Mouse (Mus musculus) megakaryocyte, adult 5-6 weeks (primary cell): ENCODE data around the gene Sh3glb1. TPM values are rescaled to one million over a fixed set of nuclear protein-coding genes. Genes with fewer than 3 reads are reported as not detected.
"Not testable (repeated sequence)": the region's sequence is repeated elsewhere in the genome, so short reads cannot be mapped to it uniquely, and the experiment has no call there.

Experiments
- ATAC-seq: 2 replicates; pipeline ENCODE4 v1.8.0; 2016; ENCODE audit warnings: mild to moderate bottlenecking, inconsistent platforms; ENCODE audit not compliant: poor library complexity, severe bottlenecking
- total RNA-seq, 2 experiments: library from RNA; stranded (forward) in 1 of 2; stranded (reverse) in 1 of 2; fragments of 153-499, 151-499 nt in 1 of 2; fragments of 221-1000, 200-1000 nt in 1 of 2; gene quantifications; 2 replicates each; pipeline versions ENCODE4 v1.2.3 to v1.2.4; 2015 to 2017

Sh3glb1 gene
- 255 and 267 TPM in 2 replicates for total RNA-seq (2015)
- total RNA-seq (2017), result 110 TPM in 2 replicates

DNA sequence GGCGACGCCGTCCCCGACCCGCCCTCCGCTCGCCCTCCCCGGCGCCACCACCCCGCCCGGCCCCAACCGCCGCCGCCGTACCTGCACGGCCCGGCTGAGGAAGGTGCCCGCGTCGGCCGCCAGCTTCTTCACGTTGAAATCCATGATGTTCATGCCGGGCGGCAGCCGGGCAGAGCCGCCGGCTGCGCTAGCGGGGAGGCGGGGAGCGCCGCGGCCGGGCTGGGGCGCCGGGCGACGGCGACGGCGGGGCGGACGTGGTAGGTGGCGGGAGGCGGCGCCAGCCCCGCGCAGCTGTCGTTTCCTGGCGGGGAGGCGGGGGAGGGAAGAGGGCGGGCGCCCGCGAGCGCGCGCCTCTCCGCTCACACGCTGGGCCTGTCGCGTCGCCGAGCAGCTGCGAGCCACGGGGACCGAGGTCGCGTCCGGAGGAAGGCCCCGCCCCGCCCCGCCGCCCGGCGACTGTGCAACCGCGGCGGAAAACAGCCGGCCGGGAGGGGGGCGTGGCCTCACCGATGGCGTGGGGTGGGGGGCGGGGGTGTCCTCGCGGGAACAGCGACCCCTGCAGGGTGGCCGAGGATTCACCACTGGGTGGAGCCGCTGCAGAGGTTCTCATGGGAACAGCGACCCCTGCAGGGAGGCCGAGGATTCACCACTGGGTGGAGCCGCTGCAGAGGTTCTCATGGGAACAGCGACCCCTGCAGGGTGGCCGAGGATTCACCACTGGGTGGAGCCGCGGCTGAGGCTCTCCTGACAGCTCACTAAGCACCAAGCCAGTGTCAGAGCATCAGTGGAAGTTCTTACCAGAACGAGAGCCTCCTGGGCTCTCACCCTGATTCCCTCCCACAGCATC, at the start of gene Sh3glb1:
TSS of gene Sh3glb1 (minus strand) at position 435 of the 847 bp plus-strand sequence.
- peak; percentile 75 for ATAC-seq

- ATAC-seq, result no peak
Measured at GRCm38 (mm10) chr3:144765161-144765560, 45.0 kb upstream of the Sh3glb1 start.

DNA sequence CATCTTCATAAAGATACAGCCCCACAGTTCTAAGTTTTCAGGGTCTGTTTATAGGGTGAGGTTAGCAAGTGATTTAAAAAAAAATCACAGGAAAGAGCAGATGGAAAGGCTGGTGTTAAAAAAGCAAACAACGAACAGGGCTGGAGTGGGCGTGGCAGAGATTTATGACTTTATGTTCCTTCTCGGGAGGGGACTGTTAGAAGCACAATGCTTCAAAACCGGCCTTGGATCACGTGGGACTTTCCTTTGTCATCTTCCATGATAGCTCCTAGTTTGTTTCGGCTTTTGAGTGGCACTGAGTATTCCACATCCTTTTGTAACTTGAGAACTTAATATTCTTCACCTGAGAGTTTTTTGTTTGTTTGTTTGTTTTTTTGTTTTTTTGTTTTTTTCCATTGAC, 41.3 kb upstream of the Sh3glb1 start:
- no peak for ATAC-seq

- peak; percentile 49 for ATAC-seq
Measured at GRCm38 (mm10) chr3:144760592-144761309, 40.6 kb upstream of the Sh3glb1 start, which contains the start of gene Clca3a1. Gene Clca3a1, minus strand, starts transcription at chr3:144760977.

DNA sequence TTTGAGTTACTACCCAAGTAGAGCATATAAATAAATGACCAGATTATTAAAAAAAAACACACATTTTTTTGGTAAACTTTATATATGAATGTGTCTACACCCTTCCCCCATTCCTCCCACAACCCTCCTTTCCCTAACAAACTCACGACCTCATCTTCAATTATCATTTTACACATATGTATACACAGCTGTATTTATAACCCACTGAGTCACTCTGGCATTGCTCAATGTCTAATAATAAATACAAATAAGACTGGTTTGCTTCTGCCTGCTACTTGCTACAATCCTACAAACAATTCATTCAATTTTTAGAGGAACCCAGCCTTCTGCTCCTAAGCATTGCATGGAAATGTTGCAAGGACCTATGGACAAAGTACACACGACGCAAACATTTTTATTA, 39.6 kb upstream of the Sh3glb1 start:
- ATAC-seq, result no peak

- ATAC-seq, result not testable (repeated sequence)
Measured at GRCm38 (mm10) chr3:144756103-144756502, 36.0 kb upstream of the Sh3glb1 start.

DNA sequence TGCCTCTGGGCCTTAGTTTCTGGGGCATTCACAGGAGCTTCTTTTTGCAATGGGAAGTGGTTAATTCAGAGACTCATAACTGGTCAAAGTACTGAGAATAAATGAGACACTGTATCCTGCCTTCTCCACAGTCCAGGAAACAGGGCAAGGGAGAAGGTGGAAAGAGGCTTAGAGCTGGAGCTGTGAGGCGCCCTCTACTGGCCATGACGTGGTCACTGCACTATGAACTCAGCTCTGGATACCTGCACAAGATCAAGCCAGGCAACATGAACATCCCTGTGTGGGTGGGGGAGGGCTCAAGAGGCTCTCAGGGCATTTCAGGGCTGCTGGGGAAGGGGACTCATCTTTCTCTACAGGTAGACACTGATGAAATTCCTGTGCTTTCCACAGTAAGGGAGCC, 33.0 kb upstream of the Sh3glb1 start:
- ATAC-seq, result peak; percentile 73

DNA sequence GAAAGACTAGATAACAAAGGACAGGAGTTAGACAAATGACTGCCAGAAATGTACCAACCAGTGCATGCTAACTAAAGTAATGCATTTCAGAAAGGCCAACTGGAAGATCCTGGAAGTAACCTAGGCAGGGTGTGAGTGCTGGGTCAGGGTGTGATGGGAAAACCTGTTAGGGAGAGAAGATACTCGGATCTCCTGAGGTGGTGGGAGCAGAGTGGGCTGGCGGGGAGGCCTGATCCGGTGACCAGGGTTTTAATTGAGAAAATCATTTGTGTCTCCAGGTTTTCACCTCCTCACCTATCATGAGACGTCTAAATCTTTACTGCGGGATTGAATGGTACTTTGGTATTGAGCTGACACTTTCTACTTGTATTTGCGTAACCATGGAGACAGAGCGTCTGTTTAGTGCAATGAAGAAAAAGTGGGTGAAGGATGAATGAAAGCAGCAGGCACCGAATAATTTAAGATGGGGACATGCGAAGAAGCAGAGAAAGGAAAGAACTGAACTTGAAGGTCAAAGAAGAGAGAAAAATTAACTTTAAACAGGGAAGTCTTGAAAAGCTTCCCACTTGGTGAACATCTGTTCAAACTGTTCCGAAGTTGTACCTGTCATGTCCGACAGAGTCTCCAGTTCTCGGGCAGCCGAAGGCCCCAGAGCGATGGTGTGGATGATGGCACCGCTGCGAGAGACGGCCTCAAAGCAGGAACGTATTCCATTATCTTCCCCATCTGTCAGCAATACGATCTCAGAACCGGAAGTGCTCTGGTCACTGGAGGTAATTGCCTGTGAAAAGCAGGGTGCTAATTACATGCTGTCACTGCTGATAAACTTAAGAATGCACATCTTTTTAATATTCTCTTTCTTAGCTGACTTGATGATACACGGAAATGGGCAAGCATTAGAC, 29.2 kb upstream of the Sh3glb1 start:
- not testable (repeated sequence) for ATAC-seq

DNA sequence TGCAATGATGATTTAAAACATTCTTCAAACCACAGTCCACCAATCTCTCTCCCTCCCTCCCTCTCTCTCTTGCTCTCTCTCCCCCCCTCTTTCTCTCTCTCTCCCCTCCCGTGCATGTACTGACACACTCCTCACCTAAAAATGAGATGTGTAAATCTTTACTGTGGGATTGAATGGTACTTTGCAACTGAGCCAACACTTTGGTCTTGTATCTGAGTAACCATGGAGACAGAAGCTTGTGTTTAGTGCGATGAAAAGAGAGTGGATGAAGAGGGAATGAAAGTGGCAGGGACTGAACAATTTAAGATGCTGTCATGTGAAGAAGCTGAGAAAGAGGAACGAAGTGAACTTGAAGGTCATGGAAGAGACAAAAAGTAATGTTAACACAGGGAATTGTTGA, 27.6 kb upstream of the Sh3glb1 start:
- ATAC-seq, result not testable (repeated sequence)

DNA sequence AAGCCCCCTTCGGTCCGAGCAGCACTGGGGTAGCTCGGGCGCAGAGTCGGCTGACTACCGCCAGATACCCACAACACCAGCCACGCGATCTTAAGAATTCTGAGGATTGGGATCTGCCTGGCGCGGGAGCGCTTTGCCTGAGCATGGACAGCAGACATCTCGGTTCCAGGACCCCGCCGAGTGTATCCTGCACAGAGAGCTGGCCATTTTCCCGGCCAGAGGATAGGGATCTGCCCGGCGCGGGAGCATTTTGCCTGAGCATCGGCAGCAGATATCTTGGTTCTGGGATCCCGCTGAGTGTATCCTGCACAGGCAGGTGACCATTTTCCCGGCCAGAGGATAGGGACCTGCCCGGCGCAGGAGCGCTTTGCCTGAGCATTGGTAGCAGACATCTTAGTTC, 18.3 kb upstream of the Sh3glb1 start:
- ATAC-seq, result not testable (repeated sequence)

- no peak for ATAC-seq
Measured at GRCm38 (mm10) chr3:144736831-144737230, 16.7 kb upstream of the Sh3glb1 start.

DNA sequence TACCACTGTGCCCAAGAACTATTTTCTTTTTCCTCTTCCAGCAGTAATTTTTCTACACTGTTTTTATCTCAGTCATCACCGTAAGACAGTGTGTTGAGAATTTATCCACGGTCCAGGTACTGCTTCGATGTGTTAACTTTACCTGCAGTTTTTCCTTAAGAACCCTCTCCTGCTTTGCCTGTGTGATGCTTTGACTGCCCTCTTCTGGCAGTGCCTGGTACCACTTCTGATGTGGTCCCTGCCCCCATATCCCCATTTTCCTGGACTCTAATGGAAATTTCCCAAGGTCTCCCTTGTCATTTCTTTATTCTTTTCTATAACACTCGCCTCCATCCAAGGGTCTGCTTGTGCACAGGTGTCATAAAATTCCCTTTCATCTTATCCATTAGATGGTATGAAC, 3.3 kb upstream of the Sh3glb1 start:
- no peak for ATAC-seq

GRCm38 (mm10) chr3:144722566-144722965, 2.4 kb upstream of the Sh3glb1 start:
- not testable (repeated sequence) for ATAC-seq

GRCm38 (mm10) chr3:144721860-144722256, 1.7 kb upstream of the Sh3glb1 start:
- no peak for ATAC-seq

- ATAC-seq, result no peak
Measured at GRCm38 (mm10) chr3:144721077-144721859, 1.1 kb upstream of the Sh3glb1 start.

- ATAC-seq, result peak; percentile 48
Measured at GRCm38 (mm10) chr3:144719088-144719900, 841 bp downstream of the Sh3glb1 start.

GRCm38 (mm10) chr3:144718706-144719087, 1.4 kb downstream of the Sh3glb1 start:
- no peak for ATAC-seq

DNA sequence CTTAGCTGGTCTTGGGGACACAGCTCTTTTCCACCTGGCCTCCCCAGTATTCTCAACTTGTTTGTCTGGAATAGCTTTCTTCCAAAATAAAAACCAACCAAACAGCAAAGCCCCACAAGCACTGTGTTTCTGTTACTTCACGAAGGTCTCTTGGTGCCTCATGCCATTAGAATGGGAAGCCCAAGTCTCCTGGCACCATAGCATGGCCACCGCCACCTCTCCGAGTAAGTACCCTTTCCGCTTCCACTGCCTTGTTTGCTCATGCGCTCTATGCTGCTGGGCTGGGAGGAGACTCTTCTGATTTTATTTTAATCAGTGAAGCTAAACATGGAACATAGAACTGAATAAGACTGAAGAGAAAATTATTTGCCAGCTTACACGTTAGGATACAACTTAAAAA, 2.3 kb downstream of the Sh3glb1 start:
- ATAC-seq, result no peak

- no peak for ATAC-seq
Measured at GRCm38 (mm10) chr3:144717121-144717520, 3.0 kb downstream of the Sh3glb1 start.
